Mouse (Mus musculus) ES-E14 (cell line): Measurements from ENCODE around the gene Fancc.
"Not testable (repeated sequence)": the region's sequence is repeated elsewhere in the genome, so short reads cannot be mapped to it uniquely, and the experiment has no call there.

Source experiments
- MAFK ChIP-seq: IDR thresholded peaks from 2 replicates; pipeline ENCODE4 v1.6.1; 2014; ENCODE audit warnings: mild to moderate bottlenecking, low read depth, low read length, inconsistent platforms; ENCODE audit not compliant: insufficient read depth
- ZC3H11A ChIP-seq: IDR thresholded peaks from 2 replicates; pipeline ENCODE4 v1.6.1; 2012; ENCODE audit warnings: low read depth, mild to moderate bottlenecking, inconsistent platforms, low read length, borderline replicate concordance

DNA sequence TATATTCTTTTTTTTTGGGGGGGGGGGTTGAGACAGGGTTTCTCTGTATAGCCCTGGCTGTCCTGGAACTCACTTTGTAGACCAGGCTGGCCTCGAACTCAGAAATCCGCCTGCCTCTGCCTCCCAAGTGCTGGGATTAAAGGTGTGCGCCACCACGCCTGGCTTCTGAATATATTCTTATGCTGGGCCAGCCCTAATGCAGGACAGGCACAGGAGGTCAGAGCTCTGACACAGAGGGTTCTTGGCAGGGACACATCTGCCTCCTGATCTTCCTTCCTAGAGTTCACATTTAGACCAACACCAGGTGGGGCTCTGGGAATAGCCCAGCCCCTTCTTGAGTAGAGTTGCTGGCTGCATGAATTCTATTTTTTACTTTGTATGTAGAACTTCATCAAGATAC is 182.0 kb downstream of the Fancc start:
- not testable (repeated sequence) for TF ChIP-seq ZC3H11A, MAFK
